Mouse (Mus musculus) mouse trophoblast stem cell (cell line): ENCODE data around the gene Emp1.

Experiments
- in situ Hi-C, 2 experiments: fragments of 300-500 bp; cut with MseI, MboI; formaldehyde crosslinking; loops; 2 replicates in 1 of 2; 3 replicates in 1 of 2; pipeline ENCODE4 v1.15.1; 2025

Gene Emp1

DNA sequence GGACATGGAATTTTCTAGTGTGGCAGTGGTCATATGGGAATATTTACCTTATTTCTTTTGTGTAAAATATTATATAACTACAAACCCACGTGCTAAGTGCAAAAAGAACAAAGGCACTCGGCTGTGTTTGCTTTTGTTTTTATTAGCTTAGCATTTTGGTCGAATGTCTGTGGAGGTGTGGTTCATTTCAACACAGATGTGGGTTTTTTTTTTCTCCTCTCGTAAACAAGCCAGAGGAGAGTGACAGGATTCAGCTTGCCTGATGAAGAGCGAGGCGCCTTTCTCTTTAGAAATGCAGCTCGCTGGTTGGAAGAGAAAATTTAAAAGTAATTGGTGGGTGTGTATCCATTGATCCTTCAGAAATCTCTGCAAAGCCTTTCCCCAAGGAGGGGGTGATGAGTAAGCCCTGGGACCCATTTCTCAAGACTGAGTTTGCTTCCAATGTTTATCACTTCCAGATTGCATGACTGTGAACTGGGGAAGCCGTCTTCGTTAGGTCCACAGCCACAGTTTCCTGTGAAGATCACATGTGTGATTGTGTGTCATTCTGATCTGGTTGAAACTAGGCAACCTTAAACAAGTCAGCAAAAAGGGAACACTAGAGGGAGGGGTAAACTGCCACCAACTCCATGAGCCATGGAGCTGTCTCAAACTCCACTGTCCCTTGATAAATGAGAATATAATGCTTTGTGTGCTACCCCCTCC lies 1.8 kb downstream of the Emp1 start:
- in situ Hi-C loops, result no loop called here

DNA sequence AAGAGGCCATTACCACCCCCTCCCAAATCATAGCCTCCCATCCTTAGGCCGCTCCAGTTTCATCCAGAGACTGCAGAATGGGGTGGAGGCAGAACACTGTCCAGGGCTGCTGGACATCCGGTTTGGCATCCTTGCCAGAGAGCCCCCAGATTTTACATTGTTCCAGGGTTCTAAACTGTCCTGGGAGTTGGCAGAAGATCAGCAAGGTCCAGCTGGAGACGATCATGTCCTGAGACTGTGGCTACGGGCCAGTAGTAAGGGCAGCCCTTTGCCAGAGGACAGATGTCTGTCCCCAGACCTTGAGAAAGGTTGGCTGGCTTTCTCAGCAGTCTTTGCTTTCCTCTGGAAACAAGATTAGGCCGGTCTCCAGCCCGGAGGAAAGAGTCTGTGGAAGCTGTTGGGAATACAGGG lies 2.6 kb downstream of the Emp1 start:
- in situ Hi-C loops, result no loop called here

GRCm38 (mm10) chr6:135365614-135366013 lies 3.3 kb downstream of the Emp1 start:
- in situ Hi-C loops, result no loop called here

DNA sequence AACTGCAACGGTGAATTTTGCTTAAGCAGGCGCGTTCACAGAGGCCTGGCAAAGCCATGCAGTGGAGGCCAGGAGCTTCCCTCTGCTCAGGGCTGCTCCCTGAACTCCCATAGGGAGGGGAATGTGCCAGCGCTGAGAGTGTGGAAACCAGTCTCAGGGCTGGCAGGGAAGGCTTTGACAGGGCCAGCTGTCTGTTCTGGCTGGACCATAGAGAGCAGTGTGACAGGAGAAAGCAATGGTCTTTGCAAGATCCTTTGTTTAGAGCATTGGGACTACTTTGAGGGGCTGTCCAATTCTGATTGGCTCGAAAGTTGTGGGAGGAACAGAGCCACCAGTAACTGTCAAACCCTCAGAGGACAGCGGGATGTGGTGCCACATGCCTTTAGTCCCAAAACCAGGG lies 5.9 kb downstream of the Emp1 start:
- in situ Hi-C loops, result no loop called here

- in situ Hi-C loops, result no loop called here
Measured at GRCm38 (mm10) chr6:135369551-135369968, 7.2 kb downstream of the Emp1 start.

GRCm38 (mm10) chr6:135370954-135371353 lies 8.6 kb downstream of the Emp1 start:
- in situ Hi-C loops, result loop anchor here in 1 of 2 experiments (10.0 kb wide), 1 partner anchor 226 kb away; no protein-coding TSS in a partner anchor

- in situ Hi-C loops, result loop anchor here in 1 of 2 experiments (10.0 kb wide), 1 partner anchor 229 kb away; no protein-coding TSS in a partner anchor
Measured at GRCm38 (mm10) chr6:135373357-135373756, 11.0 kb downstream of the Emp1 start.

DNA sequence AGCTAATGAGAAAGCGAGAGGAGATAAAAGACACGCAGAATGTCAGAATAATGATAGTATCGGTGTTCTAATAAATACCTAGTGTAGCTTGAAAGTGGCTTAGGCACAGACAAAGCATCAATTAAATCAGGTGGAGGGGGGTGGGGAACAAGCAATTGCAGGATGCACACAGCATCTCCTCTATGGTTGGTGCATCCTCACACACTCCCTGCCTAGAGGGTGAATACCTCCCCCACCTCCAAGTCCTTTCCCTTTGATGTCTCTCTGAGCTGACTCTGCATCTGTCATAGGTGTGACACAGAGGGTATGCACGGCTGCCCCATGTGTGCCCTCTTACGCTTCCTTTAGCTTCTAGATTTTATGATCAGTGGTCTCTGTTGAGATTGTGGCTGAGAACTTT lies 13.5 kb downstream of the Emp1 start:
- in situ Hi-C loops, result loop anchor here (5.0 to 10.0 kb wide), 3 partner anchors 124 to 231 kb away; partner anchors contain the start of gene Gsg1 (in 1 of the 2)

DNA sequence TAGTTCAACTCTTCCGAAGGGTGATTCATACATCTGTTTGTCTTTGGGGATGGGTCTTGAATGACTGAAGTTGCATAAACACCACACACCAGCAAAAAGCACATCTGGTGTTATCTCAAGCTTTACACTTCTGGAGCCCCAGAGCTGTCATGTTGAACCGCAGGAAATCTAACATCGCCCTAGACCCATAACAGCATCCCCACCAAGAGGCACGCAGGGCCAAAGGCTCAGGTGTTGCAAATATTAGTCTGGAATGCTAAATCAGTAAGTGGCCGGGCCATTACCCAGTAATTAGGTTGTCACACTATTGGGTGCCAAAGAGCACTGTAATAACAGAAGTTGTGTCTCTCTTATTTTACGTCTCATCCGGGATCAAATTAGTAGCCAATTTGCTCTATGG lies 13.9 kb downstream of the Emp1 start:
- in situ Hi-C loops, result loop anchor here (5.0 to 10.0 kb wide), 3 partner anchors 124 to 231 kb away; partner anchors contain the start of gene Gsg1 (in 1 of the 2)

DNA sequence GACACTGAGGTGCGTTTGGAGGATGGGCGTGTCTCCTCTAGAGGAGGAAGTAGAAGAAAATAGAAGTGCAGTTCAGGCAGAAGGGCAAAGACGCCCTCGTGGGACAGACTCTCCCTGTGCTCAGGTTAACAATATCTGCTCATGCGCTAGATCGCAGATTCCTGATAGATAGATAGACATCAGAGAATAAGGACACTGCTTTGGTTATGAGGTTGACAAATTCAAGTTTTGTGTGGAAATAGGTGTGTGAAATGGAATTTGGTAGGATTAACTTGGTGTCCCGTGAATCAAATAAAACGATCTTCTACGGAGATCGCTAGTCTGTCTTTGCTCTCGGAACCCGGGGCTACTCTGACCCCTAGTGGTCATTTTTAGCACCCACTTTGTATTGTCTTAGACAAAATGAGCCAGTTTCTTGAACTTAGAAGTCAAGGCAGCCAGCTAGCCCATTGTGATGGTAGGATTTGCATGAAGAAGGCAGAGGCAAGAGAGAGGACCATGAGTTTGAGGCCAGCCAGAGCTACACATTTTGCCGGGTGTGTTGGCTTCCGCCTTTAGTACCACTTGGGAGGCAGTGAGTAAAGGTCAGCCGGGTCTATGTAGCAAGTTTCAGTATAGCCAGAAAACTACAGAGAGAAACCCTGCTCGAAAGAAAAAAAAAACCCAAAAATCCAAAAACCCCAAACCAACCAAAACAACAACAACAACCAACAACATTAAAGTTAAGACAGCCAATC lies 15.4 kb downstream of the Emp1 start:
- in situ Hi-C loops, result loop anchor here (5.0 to 10.0 kb wide), 3 partner anchors 125 to 233 kb away; partner anchors contain the start of gene Gsg1 (in 1 of the 2)

DNA sequence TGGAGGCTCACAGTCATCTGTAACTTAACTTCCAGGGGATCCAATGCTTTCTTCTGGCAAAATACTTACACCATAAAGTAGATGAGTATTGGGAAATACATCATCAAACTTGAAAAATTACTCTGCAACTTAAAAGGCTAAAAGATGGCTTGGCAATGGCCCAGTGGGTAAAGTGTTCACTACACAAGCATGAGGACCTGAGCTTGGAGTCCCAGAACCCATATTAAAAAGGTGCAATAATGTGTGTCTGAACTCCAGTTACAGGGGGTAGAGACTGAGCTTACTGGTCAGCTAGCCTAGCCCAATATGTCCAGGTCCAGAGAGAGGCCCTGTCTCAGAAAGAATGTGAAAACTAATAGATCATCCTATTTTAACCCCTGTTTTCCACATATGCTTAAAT lies 21.6 kb downstream of the Emp1 start:
- in situ Hi-C loops, result no loop called here

- in situ Hi-C loops, result no loop called here
Measured at GRCm38 (mm10) chr6:135385738-135386459, 23.6 kb downstream of the Emp1 start.

GRCm38 (mm10) chr6:135387653-135388052 lies 25.3 kb downstream of the Emp1 start:
- in situ Hi-C loops, result no loop called here

GRCm38 (mm10) chr6:135388711-135389110 lies 26.4 kb downstream of the Emp1 start:
- in situ Hi-C loops, result no loop called here

DNA sequence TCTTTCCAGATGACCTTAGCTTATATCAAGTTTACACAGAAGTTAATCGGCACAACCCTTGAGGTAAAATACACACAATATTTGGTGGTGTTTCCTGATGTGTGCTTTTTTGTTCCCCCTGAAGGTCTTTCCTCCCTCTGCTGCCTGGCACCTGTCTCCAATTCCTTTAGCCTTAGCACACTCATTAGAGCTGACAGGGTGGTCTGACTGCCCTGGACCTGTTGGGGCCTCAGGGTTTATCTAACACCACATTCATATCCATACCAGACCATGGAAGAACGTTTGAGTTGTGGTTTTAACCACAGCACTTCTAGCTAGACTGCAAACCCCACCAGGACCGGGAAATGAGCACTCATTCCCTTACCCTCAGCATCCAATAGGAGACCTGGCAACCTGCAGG lies 28.1 kb downstream of the Emp1 start:
- in situ Hi-C loops, result no loop called here

GRCm38 (mm10) chr6:135395375-135395774 lies 33.0 kb downstream of the Emp1 start:
- in situ Hi-C loops, result no loop called here

- in situ Hi-C loops, result no loop called here
Measured at GRCm38 (mm10) chr6:135397089-135397488, 34.7 kb downstream of the Emp1 start.

DNA sequence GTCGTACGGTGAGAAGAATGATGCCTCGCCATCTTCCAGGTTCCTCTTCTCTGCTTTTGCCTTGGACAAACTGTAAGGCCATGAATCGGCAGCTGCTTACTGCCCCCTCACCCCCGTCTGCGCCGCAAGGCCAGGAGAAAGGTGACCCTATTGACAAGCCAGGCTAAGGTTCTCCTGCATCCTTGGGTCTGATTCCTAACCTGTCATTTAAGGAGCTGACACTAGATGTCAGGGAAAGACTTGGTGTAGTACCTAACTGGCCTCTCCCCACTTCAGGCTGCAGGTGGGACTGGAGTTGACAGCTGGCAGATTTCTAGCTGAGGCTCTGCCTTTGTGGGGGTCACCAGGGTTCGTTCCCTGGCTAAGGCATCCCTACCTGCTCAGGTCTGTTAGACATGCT lies 35.4 kb downstream of the Emp1 start:
- in situ Hi-C loops, result no loop called here

DNA sequence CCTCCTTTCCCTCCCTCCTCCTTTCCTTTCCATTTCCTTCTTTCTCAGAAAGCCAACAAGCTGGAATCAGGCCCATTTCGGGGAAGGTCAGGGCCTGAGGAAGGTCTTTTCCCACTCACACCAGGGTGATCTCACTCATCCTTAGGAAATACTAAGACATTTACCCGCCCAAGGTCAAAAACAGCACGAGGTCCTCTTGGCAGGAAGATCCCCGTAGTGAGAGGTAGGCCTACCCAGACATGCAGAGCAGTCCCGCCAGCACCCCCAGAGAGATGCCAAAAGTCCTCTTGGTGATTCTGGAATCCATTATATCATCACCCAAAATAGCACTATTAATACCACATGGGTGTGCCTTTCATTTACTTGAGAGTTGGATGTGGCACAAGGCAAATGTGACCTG lies 36.5 kb downstream of the Emp1 start:
- in situ Hi-C loops, result no loop called here

- in situ Hi-C loops, result no loop called here
Measured at GRCm38 (mm10) chr6:135400306-135400705, 38.0 kb downstream of the Emp1 start.

DNA sequence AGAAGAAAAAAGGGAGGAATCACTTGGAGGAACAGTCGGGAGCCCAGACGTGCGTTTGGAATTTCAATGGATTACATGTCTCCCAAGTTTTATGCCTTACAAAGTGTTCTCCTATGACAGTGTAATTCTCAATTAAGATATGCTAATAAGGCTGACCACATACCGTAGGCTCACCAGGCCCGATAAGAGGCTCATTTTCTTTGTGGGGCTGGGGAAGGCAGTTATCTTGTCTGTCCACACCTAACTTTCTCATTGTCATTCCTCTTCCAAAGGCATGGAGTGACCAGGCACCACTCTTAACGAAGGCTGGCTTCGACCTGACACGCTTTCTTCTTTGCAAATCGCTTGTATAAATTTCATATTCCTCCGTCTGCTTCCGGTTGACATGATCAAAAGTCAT lies 42.7 kb downstream of the Emp1 start:
- in situ Hi-C loops, result no loop called here

- in situ Hi-C loops, result no loop called here
Measured at GRCm38 (mm10) chr6:135407323-135407722, 45.0 kb downstream of the Emp1 start.
